Mouse (Mus musculus): Measurements from ENCODE around the gene Ints3. TPM values are rescaled to one million over a fixed set of nuclear protein-coding genes. Genes with fewer than 3 reads are reported as not detected.

Ints3 gene
- polyA plus RNA-seq, 1 experiment from 2014 or later: 30.1 TPM

GRCm38 (mm10) chr3:90381727-90382126, 51.7 kb downstream of the Ints3 start:
- Histone ChIP-seq H3K9me3 (ENCODE audit: control insufficient read depth, low read length) (no peaks in the 10 kb centered on the region), H3K4me3 (ENCODE audit: low read depth, low read length) (no peak overlapping the region), H3K9ac (replicated peaks; ENCODE audit: low read depth, low read length) (no peak overlapping the region), H3K4me2 (ENCODE audit: low read depth, low read length) (no peak overlapping the region), H3K27ac (ENCODE audit: low read depth, low read length) (no peak overlapping the region), H3K27me3 (ENCODE audit: control insufficient read depth, insufficient read depth, low read length) (no peaks in the 10 kb centered on the region), H3K4me1 (ENCODE audit: control insufficient read depth, insufficient read depth, low read length) (no peaks in the 10 kb centered on the region), H3K36me3 (ENCODE audit: control insufficient read depth, insufficient read depth, low read length) (no peaks in the 10 kb centered on the region; the same call in 1 of the 2 replicates)
- no peak for ATAC-seq (ENCODE audit: low read depth)
- 74% methylated on average over 11 of the region's 11 CpGs for WGBS

GRCm38 (mm10) chr3:90378496-90378895, 54.9 kb downstream of the Ints3 start:
- 93% methylated on average over 5 of the region's 5 CpGs for WGBS
- no peak overlapping the region for H3K27ac ChIP-seq (ENCODE audit: low read depth, low read length)
- ATAC-seq (ENCODE audit: low read depth): no peak
- no peak overlapping the region for H3K4me2 ChIP-seq (ENCODE audit: low read depth, low read length)
- no peaks in the 10 kb centered on the region for H3K4me1 ChIP-seq (ENCODE audit: control insufficient read depth, insufficient read depth, low read length)
- H3K9ac ChIP-seq (replicated peaks; ENCODE audit: low read depth, low read length): no peak overlapping the region
- no peaks in the 10 kb centered on the region for H3K27me3 ChIP-seq (ENCODE audit: control insufficient read depth, insufficient read depth, low read length)
- H3K9me3 ChIP-seq (ENCODE audit: control insufficient read depth, low read length): no peaks in the 10 kb centered on the region
- no peaks in the 10 kb centered on the region for H3K36me3 ChIP-seq (ENCODE audit: control insufficient read depth, insufficient read depth, low read length)
- H3K4me3 ChIP-seq (ENCODE audit: low read depth, low read length): no peak overlapping the region

- ATAC-seq (ENCODE audit: low read depth): peak; percentile 50; the same call in 1 of the 2 replicates
- WGBS: 30% methylated on average over 1 of the region's 1 CpGs
- no peak overlapping the region for H3K4me3 ChIP-seq (ENCODE audit: low read depth, low read length)
- H3K9ac ChIP-seq (replicated peaks; ENCODE audit: low read depth, low read length): no peak overlapping the region
- H3K27ac ChIP-seq (ENCODE audit: low read depth, low read length): no peak overlapping the region
- no peaks in the 10 kb centered on the region for H3K4me1 ChIP-seq (ENCODE audit: control insufficient read depth, insufficient read depth, low read length)
- H3K27me3 ChIP-seq (ENCODE audit: control insufficient read depth, insufficient read depth, low read length): no peaks in the 10 kb centered on the region
- no peak overlapping the region for H3K4me2 ChIP-seq (ENCODE audit: low read depth, low read length)
- H3K36me3 ChIP-seq (ENCODE audit: control insufficient read depth, insufficient read depth, low read length): no peaks in the 10 kb centered on the region
- H3K9me3 ChIP-seq (ENCODE audit: control insufficient read depth, low read length): no peaks in the 10 kb centered on the region
Observed at GRCm38 (mm10) chr3:90376247-90376585, 57.2 kb downstream of the Ints3 start.

GRCm38 (mm10) chr3:90375562-90376246, 57.7 kb downstream of the Ints3 start:
- 18% methylated on average over 3 of the region's 3 CpGs for WGBS
- H3K27ac ChIP-seq (ENCODE audit: low read depth, low read length): no peak overlapping the region

DNA sequence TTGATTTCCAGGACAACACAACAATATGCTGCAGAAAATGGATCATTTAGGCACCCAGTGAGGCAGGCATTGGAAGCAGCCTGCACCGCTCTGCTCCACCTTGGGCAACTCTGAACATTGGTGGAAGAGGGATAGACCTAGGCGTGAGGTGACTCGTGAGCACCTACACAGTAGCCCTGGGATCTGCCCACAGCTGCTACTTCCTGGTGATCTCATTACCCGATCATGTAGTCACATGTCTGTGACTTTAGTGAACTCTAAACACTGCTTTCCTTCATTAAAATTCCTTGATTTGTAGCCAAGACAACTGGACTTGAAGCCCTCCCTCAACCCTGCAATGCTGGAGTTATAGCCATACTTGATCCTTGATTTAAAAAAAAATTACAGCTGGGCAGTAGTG, 59.1 kb downstream of the Ints3 start:
- Histone ChIP-seq H3K36me3 (ENCODE audit: control insufficient read depth, insufficient read depth, low read length) (no peaks in the 10 kb centered on the region), H3K27me3 (ENCODE audit: control insufficient read depth, insufficient read depth, low read length) (no peaks in the 10 kb centered on the region), H3K4me3 (ENCODE audit: low read depth, low read length) (no peak overlapping the region), H3K4me1 (ENCODE audit: control insufficient read depth, insufficient read depth, low read length) (no peaks in the 10 kb centered on the region), H3K9ac (replicated peaks; ENCODE audit: low read depth, low read length) (no peak overlapping the region), H3K4me2 (ENCODE audit: low read depth, low read length) (no peak overlapping the region), H3K9me3 (ENCODE audit: control insufficient read depth, low read length) (no peaks in the 10 kb centered on the region), H3K27ac (ENCODE audit: low read depth, low read length) (no peak overlapping the region)
- ATAC-seq (ENCODE audit: low read depth): no peak
- 85% methylated on average over 4 of the region's 4 CpGs for WGBS

More at GRCm38 (mm10) chr3:90375562-90376246, 57.7 kb downstream of the Ints3 start:
- ATAC-seq (ENCODE audit: low read depth): peak; percentile 20; the same call in 1 of the 2 replicates
- Histone ChIP-seq H3K9me3 (ENCODE audit: control insufficient read depth, low read length) (no peaks in the 10 kb centered on the region), H3K36me3 (ENCODE audit: control insufficient read depth, insufficient read depth, low read length) (no peaks in the 10 kb centered on the region), H3K9ac (replicated peaks; ENCODE audit: low read depth, low read length) (no peak overlapping the region), H3K4me2 (ENCODE audit: low read depth, low read length) (no peak overlapping the region), H3K4me1 (ENCODE audit: control insufficient read depth, insufficient read depth, low read length) (no peaks in the 10 kb centered on the region), H3K4me3 (ENCODE audit: low read depth, low read length) (no peak overlapping the region), H3K27me3 (ENCODE audit: control insufficient read depth, insufficient read depth, low read length) (no peaks in the 10 kb centered on the region)

DNA sequence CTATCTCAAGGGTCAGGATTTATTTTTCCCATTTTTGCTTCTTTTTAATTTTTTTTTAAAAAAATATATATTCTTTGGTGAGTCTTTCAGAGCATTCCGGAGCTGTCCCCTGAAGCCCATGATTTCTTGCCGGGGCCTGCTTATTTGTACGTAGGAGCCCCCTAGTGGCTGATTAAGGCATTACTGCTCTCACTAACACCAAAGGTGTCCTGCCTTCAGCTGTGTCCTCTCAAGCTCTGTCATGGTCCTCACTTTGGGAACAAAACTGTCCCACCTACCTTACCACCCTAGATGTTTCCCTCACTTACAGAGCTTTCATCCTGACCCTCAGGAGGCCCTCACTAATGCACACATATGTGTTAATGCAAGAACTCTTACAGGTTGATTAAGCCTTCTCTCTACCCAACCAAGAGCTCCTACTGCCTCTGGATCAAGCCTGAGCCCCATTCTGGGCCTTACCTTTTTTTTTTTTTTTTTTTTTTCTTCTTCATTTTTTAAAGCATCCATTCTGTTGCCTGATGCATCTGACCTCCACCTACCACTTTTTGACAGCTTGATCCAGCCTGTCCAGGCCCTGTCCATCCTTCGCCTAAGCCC, 59.9 kb downstream of the Ints3 start:
- Histone ChIP-seq H3K9ac (replicated peaks; ENCODE audit: low read depth, low read length) (no peak overlapping the region), H3K27me3 (ENCODE audit: control insufficient read depth, insufficient read depth, low read length) (no peaks in the 10 kb centered on the region), H3K27ac (ENCODE audit: low read depth, low read length) (no peak overlapping the region), H3K4me2 (ENCODE audit: low read depth, low read length) (no peak overlapping the region), H3K9me3 (ENCODE audit: control insufficient read depth, low read length) (no peaks in the 10 kb centered on the region), H3K36me3 (ENCODE audit: control insufficient read depth, insufficient read depth, low read length) (no peaks in the 10 kb centered on the region), H3K4me3 (ENCODE audit: low read depth, low read length) (no peak overlapping the region), H3K4me1 (ENCODE audit: control insufficient read depth, insufficient read depth, low read length) (no peaks in the 10 kb centered on the region)
- ATAC-seq (ENCODE audit: low read depth): peak; percentile 67; the same call in 1 of the 2 replicates
- WGBS: 25% methylated on average over 4 of the region's 4 CpGs

GRCm38 (mm10) chr3:90372817-90373216, 60.6 kb downstream of the Ints3 start:
- Histone ChIP-seq H3K4me1 (ENCODE audit: control insufficient read depth, insufficient read depth, low read length) (no peaks in the 10 kb centered on the region), H3K9me3 (ENCODE audit: control insufficient read depth, low read length) (no peaks in the 10 kb centered on the region), H3K4me2 (ENCODE audit: low read depth, low read length) (no peak overlapping the region), H3K36me3 (ENCODE audit: control insufficient read depth, insufficient read depth, low read length) (no peaks in the 10 kb centered on the region), H3K27ac (ENCODE audit: low read depth, low read length) (no peak overlapping the region), H3K4me3 (ENCODE audit: low read depth, low read length) (no peak overlapping the region), H3K27me3 (ENCODE audit: control insufficient read depth, insufficient read depth, low read length) (no peaks in the 10 kb centered on the region), H3K9ac (replicated peaks; ENCODE audit: low read depth, low read length) (no peak overlapping the region)
- peak; percentile 31 for ATAC-seq (ENCODE audit: low read depth)
- WGBS: 69% methylated on average over 4 of the region's 5 CpGs

DNA sequence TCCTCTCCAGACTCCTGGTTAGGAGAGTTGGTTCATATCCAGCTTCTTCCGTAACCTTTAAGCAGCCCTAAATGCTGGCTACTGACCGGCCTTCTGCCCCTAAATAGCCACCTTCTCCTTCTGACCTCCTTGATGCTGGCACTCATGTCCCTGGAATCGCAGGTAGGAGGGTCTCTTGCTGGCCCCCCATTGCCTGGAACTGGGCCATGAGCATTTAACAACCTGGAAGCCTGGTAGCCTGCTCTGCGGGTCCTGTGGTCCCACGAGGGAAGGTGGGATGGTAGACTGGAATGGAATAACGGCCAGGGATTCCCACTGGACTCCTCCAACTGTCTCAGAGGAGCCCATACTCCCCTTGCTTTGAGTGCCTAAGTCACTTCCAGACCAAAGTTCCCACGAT, 61.6 kb downstream of the Ints3 start:
- no peaks in the 10 kb centered on the region for H3K9me3 ChIP-seq (ENCODE audit: control insufficient read depth, low read length)
- no peak overlapping the region for H3K9ac ChIP-seq (replicated peaks; ENCODE audit: low read depth, low read length)
- H3K4me1 ChIP-seq (ENCODE audit: control insufficient read depth, insufficient read depth, low read length): no peaks in the 10 kb centered on the region
- 69% methylated on average over 7 of the region's 7 CpGs for WGBS
- H3K27me3 ChIP-seq (ENCODE audit: control insufficient read depth, insufficient read depth, low read length): no peaks in the 10 kb centered on the region
- no peak overlapping the region for H3K27ac ChIP-seq (ENCODE audit: low read depth, low read length)
- H3K4me3 ChIP-seq (ENCODE audit: low read depth, low read length): no peak overlapping the region
- no peak overlapping the region for H3K4me2 ChIP-seq (ENCODE audit: low read depth, low read length)
- no peak for ATAC-seq (ENCODE audit: low read depth)
- no peaks in the 10 kb centered on the region for H3K36me3 ChIP-seq (ENCODE audit: control insufficient read depth, insufficient read depth, low read length)

DNA sequence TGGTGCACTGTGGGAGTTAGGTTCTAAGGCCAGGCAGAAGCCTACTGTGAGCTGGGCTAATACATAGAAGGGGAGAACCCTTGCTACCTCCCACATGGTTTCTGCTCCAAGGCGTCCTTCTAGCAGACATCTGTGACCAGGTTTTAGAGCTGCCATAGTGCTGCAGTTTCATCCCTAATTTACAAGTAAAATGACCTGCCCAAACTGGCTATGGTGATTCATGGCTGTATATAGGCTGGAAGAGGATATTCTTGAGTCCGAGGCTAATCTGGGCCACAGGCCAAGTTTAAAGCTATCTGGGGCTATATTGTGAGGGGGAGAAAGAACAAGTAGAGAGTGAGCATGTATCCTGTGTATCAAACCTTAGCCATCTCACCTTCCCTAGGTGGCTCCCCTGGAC, 64.4 kb downstream of the Ints3 start:
- Histone ChIP-seq H3K4me2 (ENCODE audit: low read depth, low read length) (no peak overlapping the region), H3K27me3 (ENCODE audit: control insufficient read depth, insufficient read depth, low read length) (no peaks in the 10 kb centered on the region), H3K9me3 (ENCODE audit: control insufficient read depth, low read length) (no peaks in the 10 kb centered on the region), H3K4me3 (ENCODE audit: low read depth, low read length) (no peak overlapping the region), H3K27ac (ENCODE audit: low read depth, low read length) (no peak overlapping the region), H3K9ac (replicated peaks; ENCODE audit: low read depth, low read length) (no peak overlapping the region), H3K36me3 (ENCODE audit: control insufficient read depth, insufficient read depth, low read length) (no peaks in the 10 kb centered on the region), H3K4me1 (ENCODE audit: control insufficient read depth, insufficient read depth, low read length) (no peaks in the 10 kb centered on the region)
- ATAC-seq (ENCODE audit: low read depth): no peak
- 20% methylated on average over 2 of the region's 2 CpGs for WGBS
